Comparison of ENCODE assay signal across 20 mouse cellular contexts in genomic region chr10:99113533-99113932, GRCm38 (mm10). TPM values are rescaled to one million over a fixed set of nuclear protein-coding genes. Genes with fewer than 3 reads are reported as not detected.
"Had no signal": no experiment of that assay in that cellular context is flagged by ENCODE, and none has a peak within 500 bp of the region (broad histone marks: within the 10 kb centered on the region; RNA-seq: fewer than 3 reads in every experiment).

No protein-coding gene starts in this region.

- H3K4me2 ChIP-seq: liver, embryonic 11.5 days; liver, embryonic 15.5 days; midbrain, embryonic 13.5 days had no signal

- H3K27ac ChIP-seq: limb, embryonic 10.5 days; liver, embryonic 15.5 days; midbrain, embryonic 13.5 days had no signal

- H3K27me3 ChIP-seq: liver, embryonic 15.5 days; midbrain, embryonic 13.5 days had no signal

- ATAC-seq: lung, postnatal 0 days; midbrain, embryonic 13.5 days had no signal

- H3K9me3 ChIP-seq: limb, embryonic 10.5 days; liver, embryonic 15.5 days; midbrain, embryonic 13.5 days had no signal

- H3K4me3 ChIP-seq: limb, embryonic 10.5 days; liver, embryonic 15.5 days; midbrain, embryonic 13.5 days had no signal

- H3K9ac ChIP-seq: liver, embryonic 15.5 days; midbrain, embryonic 13.5 days had no signal

- DNase-seq: kidney, adult 8-10 months; kidney, postnatal 25 days; lung, adult 2 months; lung, postnatal 36 days; right cerebral cortex, postnatal 14 days; thymus, postnatal 36 days had no signal

RNA-seq across cellular contexts. Expression of gene Phxr2, which starts 12.6 kb away (rescaled TPM):
- total RNA-seq: layer of hippocampus, adult 18-20 months; layer of hippocampus, postnatal 10 days; left cerebral cortex, adult 18-20 months; left cerebral cortex, postnatal 10 days; megakaryocyte progenitor cell, adult 5-6 weeks; midbrain, postnatal 0 days had no signal
- polyA plus RNA-seq: kidney, embryonic 16.5 days; limb, embryonic 14.5 days; liver, embryonic 15.5 days; lung, adult 2 months; lung, postnatal 0 days; midbrain, embryonic 13.5 days; midbrain, postnatal 0 days; neural tube, embryonic 14.5 days had no signal
